In the genomic region with DNA sequence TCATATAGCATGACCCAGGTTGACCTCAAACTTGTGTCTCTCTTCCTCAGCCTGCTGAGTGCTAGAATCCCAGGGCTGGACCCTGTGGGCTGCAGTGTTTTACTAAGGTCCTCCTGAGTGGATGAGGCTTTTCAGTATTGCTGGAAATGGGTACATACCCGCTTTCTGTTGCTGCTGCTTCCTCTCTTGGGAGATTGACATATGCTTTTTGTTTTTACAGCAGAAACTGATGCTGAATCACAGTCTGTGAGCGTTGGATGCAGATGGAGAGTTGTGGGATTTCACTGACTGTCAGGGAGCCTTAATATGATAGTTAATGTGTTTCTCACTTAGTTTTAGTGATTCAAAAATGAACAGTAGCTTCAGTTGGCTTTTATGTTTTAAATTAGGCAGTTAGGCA, we compare ENCODE assay signal across 18 mouse cellular contexts. TPM values are rescaled to one million over a fixed set of nuclear protein-coding genes. Genes with fewer than 3 reads are reported as not detected.
A peak's percentile ranks its signal among the peaks of the same experiment; 100 is the strongest.
DNase-seq lines count a peak whose midpoint lies in the region; ATAC-seq and TF ChIP-seq lines count a peak whose summit lies in the region.
"Had no signal": no experiment of that assay in that cellular context is flagged by ENCODE, and none has a peak within 500 bp of the region (broad histone marks: within the 10 kb centered on the region; RNA-seq: fewer than 3 reads in every experiment).

No protein-coding gene starts in this region.

- DNase-seq in brain, embryonic 14.5 days (ENCODE audit: low read depth) = peak; percentile 41
- DNase-seq in left cerebral cortex, adult 2 months (ENCODE audit: extremely low spot score in 1 of 2, low spot score in 2 of 2) = no peak
- DNase-seq: kidney, adult 11 months; right cerebral cortex, postnatal 14 days had no signal

- H3K27me3 ChIP-seq in intestine, postnatal 0 days (replicated peaks; ENCODE audit: control insufficient read depth, insufficient read depth, low read length) = no peaks in the 10 kb centered on the region
- H3K27me3 ChIP-seq in intestine, embryonic 16.5 days (replicated peaks; ENCODE audit: control insufficient read depth, insufficient read depth, low read length) = no peaks in the 10 kb centered on the region
- H3K27me3 ChIP-seq: limb, embryonic 13.5 days; neural tube, embryonic 12.5 days; stomach, embryonic 15.5 days had no signal

- H3K4me2 ChIP-seq in intestine, postnatal 0 days (replicated peaks; ENCODE audit: low read depth) = peak overlapping the region; percentile 25; the same call in 1 of the 2 replicates
- H3K4me2 ChIP-seq in intestine, embryonic 16.5 days (ENCODE audit: low read depth, low read length) = no peak overlapping the region
- H3K4me2 ChIP-seq: limb, embryonic 13.5 days; midbrain, embryonic 11.5 days; neural tube, embryonic 12.5 days; stomach, embryonic 15.5 days had no signal

- no peak for ATAC-seq in intestine, postnatal 0 days
- no peak for ATAC-seq in intestine, embryonic 16.5 days
- ATAC-seq in CD4-positive, CD25-positive, alpha-beta regulatory T cell, adult 4 months = peak; percentile 47
- peak; percentile 20; the same call in 1 of the 2 replicates for ATAC-seq in megakaryocyte, adult 5-6 weeks (ENCODE audit: poor library complexity, severe bottlenecking)
- ATAC-seq in erythroid progenitor cell, adult 5-6 weeks (replicated peaks; ENCODE audit: low FRiP score, poor library complexity, severe bottlenecking) = no peak

- H3K36me3 ChIP-seq in intestine, postnatal 0 days (ENCODE audit: control insufficient read depth, insufficient read depth) = no peaks in the 10 kb centered on the region; the same call in 1 of the 2 replicates
- no peaks in the 10 kb centered on the region; the same call in 1 of the 2 replicates for H3K36me3 ChIP-seq in intestine, embryonic 16.5 days (ENCODE audit: control insufficient read depth, insufficient read depth, low read length)

- H3K4me1 ChIP-seq in intestine, postnatal 0 days (replicated peaks; ENCODE audit: control insufficient read depth, insufficient read depth, low read length) = 0 out of 2 replicates have a peak, but pooled peaks cover 11% of the 10 kb centered on the region
- peaks cover 44% of the 10 kb centered on the region for H3K4me1 ChIP-seq in intestine, embryonic 16.5 days (ENCODE audit: control insufficient read depth, insufficient read depth, low read length)

- H3K9ac ChIP-seq in intestine, postnatal 0 days (ENCODE audit: low read depth, low read length) = no peak overlapping the region
- no peak overlapping the region for H3K9ac ChIP-seq in intestine, embryonic 16.5 days (ENCODE audit: low read depth, low read length)
- H3K9ac ChIP-seq: limb, embryonic 13.5 days; neural tube, embryonic 12.5 days; stomach, embryonic 15.5 days had no signal

- H3K27ac ChIP-seq in intestine, postnatal 0 days (ENCODE audit: low read depth, low read length) = no peak overlapping the region; the same call in 1 of the 2 replicates
- H3K27ac ChIP-seq in intestine, embryonic 16.5 days (ENCODE audit: low read length) = no peak overlapping the region
- no peak overlapping the region for H3K27ac ChIP-seq in left cerebral cortex, adult 2 months
- H3K27ac ChIP-seq: limb, embryonic 13.5 days; neural tube, embryonic 12.5 days; stomach, embryonic 15.5 days had no signal

- no peaks in the 10 kb centered on the region for H3K9me3 ChIP-seq in intestine, postnatal 0 days (ENCODE audit: control insufficient read depth)
- H3K9me3 ChIP-seq in intestine, embryonic 16.5 days (ENCODE audit: control insufficient read depth, low read length) = no peaks in the 10 kb centered on the region
- H3K9me3 ChIP-seq: limb, embryonic 13.5 days; neural tube, embryonic 12.5 days; stomach, embryonic 15.5 days had no signal

- no peak overlapping the region for H3K4me3 ChIP-seq in intestine, postnatal 0 days (ENCODE audit: low read depth, low read length)
- no peak overlapping the region for H3K4me3 ChIP-seq in intestine, embryonic 16.5 days (ENCODE audit: low read length)
- H3K4me3 ChIP-seq in left cerebral cortex, adult 2 months = no peak overlapping the region
- H3K4me3 ChIP-seq: limb, embryonic 13.5 days; neural tube, embryonic 12.5 days; stomach, embryonic 15.5 days had no signal

- TF ChIP-seq POLR2A in brain, embryonic 14.5 days (IDR thresholded peaks at IDR 0.05; ENCODE audit: borderline replicate concordance, extremely low read depth, insufficient read depth, insufficient read length, poor library complexity, severe bottlenecking) = no peak

- intact Hi-C loops in left cerebral cortex, adult 2 months (cut with DNase I) = no loop called here

- no peak for TF ChIP-seq CTCF in intestine, postnatal 0 days (IDR thresholded peaks at IDR 0.05; ENCODE audit: low read depth)
- TF ChIP-seq CTCF in brain, embryonic 14.5 days (IDR thresholded peaks at IDR 0.05; ENCODE audit: borderline replicate concordance, extremely low read depth, insufficient read depth, insufficient read length) = no peak
- no peak for TF ChIP-seq CTCF in left cerebral cortex, adult 2 months (IDR thresholded peaks at IDR 0.05)

- WGBS in intestine, postnatal 0 days = 79% methylated on average over 2 of the region's 2 CpGs
- WGBS in intestine, embryonic 16.5 days = 85% methylated on average over 2 of the region's 2 CpGs

RNA-seq across cellular contexts. Expression of a gene that starts 11.5 kb away (rescaled TPM):
- 39.4 and 41.8 TPM in 2 replicates for polyA plus RNA-seq in intestine, postnatal 0 days (2015; fragmentation: Nextera tagmentation; extraction: Ambion mirVana)
- polyA plus RNA-seq in intestine, embryonic 16.5 days (2015; fragmentation: Nextera tagmentation; extraction: Ambion mirVana) = 125 and 127 TPM in 2 replicates
- 10 to 100 TPM; 46.2 to 67.2 TPM for polyA plus RNA-seq in CD4-positive, CD25-positive, alpha-beta regulatory T cell, adult 4 months (2017; shearing (Covaris generic))
- polyA plus RNA-seq in brain, embryonic 14.5 days (2012; rRNA removed) = 59.2 and 73.1 TPM in 2 replicates
- total RNA-seq in megakaryocyte, adult 5-6 weeks (2015) = 40.2 and 46.7 TPM in 2 replicates
- 76.9 and 86.3 TPM in 2 replicates for total RNA-seq in megakaryocyte, adult 5-6 weeks (2017)
- 21.3 and 26.0 TPM in 2 replicates for total RNA-seq in erythroid progenitor cell, adult 5-6 weeks (2015; ENCODE audit: low replicate concordance)
- 19.9 and 40.8 TPM in 2 replicates for total RNA-seq in erythroid progenitor cell, adult 5-6 weeks (2017; ENCODE audit: low replicate concordance)
- total RNA-seq in left cerebral cortex, adult 2 months (2021) = 10 to 100 TPM; 76.7 to 77.9 TPM

RNA-seq across cellular contexts. Expression of a gene that starts 37.3 kb away (rescaled TPM):
- polyA plus RNA-seq in intestine, postnatal 0 days (2015; fragmentation: Nextera tagmentation; extraction: Ambion mirVana) = 0.37 and 1.3 TPM in 2 replicates
- polyA plus RNA-seq in intestine, embryonic 16.5 days (2015; fragmentation: Nextera tagmentation; extraction: Ambion mirVana) = 1.8 and 2.6 TPM in 2 replicates
- not detected for polyA plus RNA-seq in CD4-positive, CD25-positive, alpha-beta regulatory T cell, adult 4 months (2017; shearing (Covaris generic))
- polyA plus RNA-seq in brain, embryonic 14.5 days (2012; rRNA removed) = 0.30 TPM in 1 of 2 replicates, not detected in the other
- not detected in 2 replicates for total RNA-seq in megakaryocyte, adult 5-6 weeks (2015)
- total RNA-seq in megakaryocyte, adult 5-6 weeks (2017) = not detected in 2 replicates
- total RNA-seq in erythroid progenitor cell, adult 5-6 weeks (2015; ENCODE audit: low replicate concordance) = not detected in 2 replicates
- total RNA-seq in erythroid progenitor cell, adult 5-6 weeks (2017; ENCODE audit: low replicate concordance) = not detected in 2 replicates
- not detected for total RNA-seq in left cerebral cortex, adult 2 months (2021)
- total RNA-seq: hematopoietic stem cell, adult 5-6 weeks; layer of hippocampus, postnatal 36 days; MEL had no signal
- polyA plus RNA-seq: embryonic facial prominence, embryonic 14.5 days; limb, embryonic 13.5 days; lung, embryonic 16.5 days; midbrain, embryonic 11.5 days; neural tube, embryonic 12.5 days had no signal

RNA-seq across cellular contexts. Expression of a gene that starts 58.3 kb away (rescaled TPM):
- polyA plus RNA-seq in intestine, postnatal 0 days (2015; fragmentation: Nextera tagmentation; extraction: Ambion mirVana) = 5.3 and 6.8 TPM in 2 replicates
- 8.4 and 8.6 TPM in 2 replicates for polyA plus RNA-seq in intestine, embryonic 16.5 days (2015; fragmentation: Nextera tagmentation; extraction: Ambion mirVana)
- 10 to 100 TPM in 1 of 2 experiments, 1 to 10 TPM in 1; 7.9 to 15.8 TPM for polyA plus RNA-seq in CD4-positive, CD25-positive, alpha-beta regulatory T cell, adult 4 months (2017; shearing (Covaris generic))
- polyA plus RNA-seq in brain, embryonic 14.5 days (2012; rRNA removed) = 6.3 and 9.1 TPM in 2 replicates
- 4.2 and 4.8 TPM in 2 replicates for total RNA-seq in megakaryocyte, adult 5-6 weeks (2015)
- 14.2 and 19.7 TPM in 2 replicates for total RNA-seq in megakaryocyte, adult 5-6 weeks (2017)
- total RNA-seq in erythroid progenitor cell, adult 5-6 weeks (2015; ENCODE audit: low replicate concordance) = 7.1 and 9.7 TPM in 2 replicates
- 14.7 and 18.7 TPM in 2 replicates for total RNA-seq in erythroid progenitor cell, adult 5-6 weeks (2017; ENCODE audit: low replicate concordance)
- total RNA-seq in left cerebral cortex, adult 2 months (2021) = 10 to 100 TPM; 20.9 to 25.7 TPM

RNA-seq across cellular contexts. Expression of a gene that starts 58.9 kb away (rescaled TPM):
- polyA plus RNA-seq in intestine, postnatal 0 days (2015; fragmentation: Nextera tagmentation; extraction: Ambion mirVana) = not detected in 2 replicates
- 0.07 TPM in 1 of 2 replicates, not detected in the other for polyA plus RNA-seq in intestine, embryonic 16.5 days (2015; fragmentation: Nextera tagmentation; extraction: Ambion mirVana)
- polyA plus RNA-seq in CD4-positive, CD25-positive, alpha-beta regulatory T cell, adult 4 months (2017; shearing (Covaris generic)) = not detected
- 0.05 and 0.15 TPM in 2 replicates for polyA plus RNA-seq in brain, embryonic 14.5 days (2012; rRNA removed)
- total RNA-seq in megakaryocyte, adult 5-6 weeks (2015) = not detected in 2 replicates
- not detected in 2 replicates for total RNA-seq in megakaryocyte, adult 5-6 weeks (2017)
- not detected in 2 replicates for total RNA-seq in erythroid progenitor cell, adult 5-6 weeks (2015; ENCODE audit: low replicate concordance)
- total RNA-seq in erythroid progenitor cell, adult 5-6 weeks (2017; ENCODE audit: low replicate concordance) = 0.39 TPM in 1 of 2 replicates, not detected in the other
- not detected for total RNA-seq in left cerebral cortex, adult 2 months (2021)
- total RNA-seq: hematopoietic stem cell, adult 5-6 weeks; MEL had no signal
- polyA plus RNA-seq: embryonic facial prominence, embryonic 14.5 days; limb, embryonic 13.5 days; midbrain, embryonic 11.5 days; neural tube, embryonic 12.5 days; stomach, embryonic 15.5 days had no signal

Comparison
In these comparisons a context has a peak if more than half of its experiments do, and no peak if none do; other contexts are left out.
1. ATAC-seq: peak in CD4-positive, CD25-positive, alpha-beta regulatory T cell, adult 4 months (single experiment) and megakaryocyte, adult 5-6 weeks (single experiment); none in intestine, postnatal 0 days (single experiment), intestine, embryonic 16.5 days (single experiment) and erythroid progenitor cell, adult 5-6 weeks (single experiment).